Mouse (Mus musculus) thymus, adult 2 months (tissue): ENCODE data around the gene Tmem221. TPM values are rescaled to one million over a fixed set of nuclear protein-coding genes. Genes with fewer than 3 reads are reported as not detected.

Experiments used
- DNase-seq: peaks from one replicate; pipeline ENCODE4 v3.0.0; 2021
- H3K27ac ChIP-seq: fragments of 200-500 bp; 2 replicates; pipeline ENCODE4 v1.5.1; 2012; ENCODE audit warnings: low read length, control low read depth; ENCODE audit not compliant: control insufficient read depth, insufficient read depth
- H3K27me3 ChIP-seq: fragments of 200-500 bp; 2 replicates; pipeline ENCODE4 v1.6.1; 2012; ENCODE audit warnings: mild to moderate bottlenecking, low read length, moderate library complexity, mixed read lengths; ENCODE audit not compliant: control insufficient read depth, insufficient read depth
- H3K36me3 ChIP-seq: fragments of 200-500 bp; 2 replicates; pipeline ENCODE4 v1.6.1; 2012; ENCODE audit warnings: mild to moderate bottlenecking, low read length, moderate library complexity; ENCODE audit not compliant: control insufficient read depth, insufficient read depth
- H3K4me1 ChIP-seq: fragments of 200-500 bp; replicated peaks from 2 replicates; pipeline ENCODE4 v1.6.1; 2012; ENCODE audit warnings: low read length; ENCODE audit not compliant: control insufficient read depth, insufficient read depth
- H3K4me3 ChIP-seq: fragments of 200-500 bp; 2 replicates; pipeline ENCODE4 v1.5.1; 2012; ENCODE audit warnings: mild to moderate bottlenecking, low read length, control low read depth, moderate library complexity; ENCODE audit not compliant: control insufficient read depth, insufficient read depth
- CTCF ChIP-seq: fragments of 200-500 bp; IDR thresholded peaks from 2 replicates; pipeline ENCODE4 v1.5.1; 2012; ENCODE audit warnings: mild to moderate bottlenecking, control low read depth, low read length, moderate library complexity, borderline replicate concordance; ENCODE audit not compliant: control insufficient read depth, poor library complexity, insufficient read depth; ENCODE audit errors: extremely low read depth
- POLR2A ChIP-seq: fragments of 200-500 bp; IDR thresholded peaks from 2 replicates; pipeline ENCODE4 v1.6.1; 2012; ENCODE audit warnings: mild to moderate bottlenecking, low read length, control low read depth, moderate library complexity; ENCODE audit not compliant: control insufficient read depth, poor library complexity, insufficient read depth; ENCODE audit errors: extremely low read depth
- WGBS: fragments of 180-500 bp; shearing (Covaris S2); methylation state at CpG from one replicate; pipeline ENCODE4 v1.1.7; 2018; 5-methylcytosine and 5-hydroxymethylcytosine counted together
- polyA plus RNA-seq: library from polyadenylated mRNA; depleted of rRNA; stranded (reverse); fragments of >200 nt; gene quantifications from 2 replicates; pipeline ENCODE4 v1.2.3, GENCODE M21; 2012; rRNA removed

Tmem221 gene
- polyA plus RNA-seq = 15.5 and 17.2 TPM in 2 replicates

DNA sequence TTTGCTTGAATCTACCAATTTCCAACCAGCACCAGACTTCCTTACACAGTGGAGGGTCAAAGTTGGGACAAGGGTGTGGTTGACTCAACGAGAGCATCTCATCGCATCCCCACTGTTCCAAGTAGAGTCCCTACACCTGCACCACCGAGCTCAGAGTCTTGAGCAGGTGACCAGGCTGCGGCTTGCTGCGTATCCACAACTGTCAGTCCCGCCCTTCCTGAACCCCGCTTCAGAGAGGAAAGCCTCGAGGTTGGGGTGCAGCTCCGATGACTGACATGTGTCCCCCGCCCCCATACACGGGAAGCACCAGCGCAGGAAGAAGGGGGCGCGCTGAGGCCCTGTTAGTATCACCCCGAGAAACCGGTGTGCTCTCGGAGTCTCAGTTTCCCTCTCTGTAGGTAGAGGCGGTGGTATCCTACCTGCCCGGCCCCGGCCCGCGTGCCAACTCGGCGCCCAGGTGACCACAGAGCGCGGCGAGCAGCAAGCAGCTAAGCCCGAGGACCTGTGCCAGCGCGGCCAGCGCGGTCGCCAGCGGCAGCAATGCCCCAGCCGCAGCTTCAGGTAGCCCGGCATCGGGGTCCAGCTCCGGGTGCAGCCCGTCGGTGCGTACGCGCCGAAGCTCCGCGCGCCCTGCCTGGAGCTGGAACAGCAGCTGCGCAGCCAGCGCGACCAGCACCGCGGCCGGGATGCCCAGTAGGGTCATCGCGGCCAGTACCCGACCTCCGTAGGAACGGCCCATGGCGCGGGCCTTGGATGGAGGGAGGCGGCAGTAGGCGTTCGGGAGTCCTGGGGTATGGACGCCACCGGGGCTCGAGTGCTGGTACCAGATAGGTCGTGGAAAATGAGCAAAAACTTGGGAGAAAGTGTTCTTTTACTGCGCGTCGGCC, at the start of gene Tmem221:
Tmem221 (minus strand) TSS at position 801 of the 887 bp plus-strand sequence.
- peak within 1 kb of the TSS; percentile 70 for H3K4me3 ChIP-seq
- no peaks in the 10 kb centered on the region for H3K27me3 ChIP-seq
- H3K27ac ChIP-seq = peak within 1 kb of the TSS; percentile 53; the same call in 1 of the 2 replicates
- TF ChIP-seq CTCF = no peak
- peak; percentile 41; the same call in 1 of the 2 replicates for TF ChIP-seq POLR2A
- WGBS = 1% methylated on average over 70 of the region's 70 CpGs
- no peaks in the 10 kb centered on the region for H3K36me3 ChIP-seq
- peaks cover 50% of the 10 kb centered on the region for H3K4me1 ChIP-seq
- peak; percentile 76 for DNase-seq

DNA sequence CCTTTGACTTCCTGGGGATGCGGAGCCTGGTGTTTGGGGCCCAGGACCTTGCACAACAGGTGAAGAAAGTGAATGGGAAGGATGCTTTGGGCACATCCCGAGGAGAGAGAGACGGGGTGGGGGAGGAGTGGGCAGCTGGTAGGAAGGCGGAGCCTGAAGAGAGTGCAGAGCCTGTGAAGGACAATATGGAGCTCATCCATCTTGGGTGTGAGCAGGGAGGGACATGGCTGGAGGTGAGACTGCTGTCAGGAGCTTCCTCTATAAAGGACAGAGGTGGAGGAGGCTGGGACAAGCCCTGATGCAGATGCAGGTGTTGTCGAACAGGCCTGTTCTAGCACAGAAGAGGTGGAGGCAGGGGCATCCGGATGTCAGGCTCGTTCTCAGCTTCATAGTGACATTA, 45.4 kb upstream of the Tmem221 start:
- Histone ChIP-seq H3K27ac (no peak overlapping the region), H3K4me1 (peaks cover 11% of the 10 kb centered on the region), H3K27me3 (no peaks in the 10 kb centered on the region), H3K36me3 (no peaks in the 10 kb centered on the region), H3K4me3 (no peak overlapping the region)
- no peak for DNase-seq
- whole genome bisulfite sequencing = 89% methylated on average over 7 of the region's 7 CpGs
- TF ChIP-seq POLR2A (no peak), CTCF (no peak)

- DNase-seq = no peak
- 43% methylated on average over 32 of the region's 32 CpGs for WGBS
- peak overlapping the region; percentile 42 for H3K4me3 ChIP-seq
Observed at GRCm38 (mm10) chr8:71602666-71603334, 44.1 kb upstream of the Tmem221 start.

GRCm38 (mm10) chr8:71601939-71602665, 43.4 kb upstream of the Tmem221 start:
- Histone ChIP-seq H3K36me3 (no peaks in the 10 kb centered on the region), H3K4me1 (peaks cover 16% of the 10 kb centered on the region), H3K4me3 (peak overlapping the region; percentile 42), H3K27me3 (no peaks in the 10 kb centered on the region), H3K27ac (no peak overlapping the region)
- TF ChIP-seq CTCF (no peak; the same call in 1 of the 2 replicates), POLR2A (no peak)
- WGBS = 7% methylated on average over 65 of the region's 65 CpGs
- peak; percentile 55 for DNase-seq

More at GRCm38 (mm10) chr8:71602666-71603334, 44.1 kb upstream of the Tmem221 start:
- Histone ChIP-seq H3K27ac (no peak overlapping the region), H3K27me3 (no peaks in the 10 kb centered on the region), H3K36me3 (no peaks in the 10 kb centered on the region), H3K4me1 (peaks cover 11% of the 10 kb centered on the region)
- TF ChIP-seq CTCF = no peak
- TF ChIP-seq POLR2A = no peak

DNA sequence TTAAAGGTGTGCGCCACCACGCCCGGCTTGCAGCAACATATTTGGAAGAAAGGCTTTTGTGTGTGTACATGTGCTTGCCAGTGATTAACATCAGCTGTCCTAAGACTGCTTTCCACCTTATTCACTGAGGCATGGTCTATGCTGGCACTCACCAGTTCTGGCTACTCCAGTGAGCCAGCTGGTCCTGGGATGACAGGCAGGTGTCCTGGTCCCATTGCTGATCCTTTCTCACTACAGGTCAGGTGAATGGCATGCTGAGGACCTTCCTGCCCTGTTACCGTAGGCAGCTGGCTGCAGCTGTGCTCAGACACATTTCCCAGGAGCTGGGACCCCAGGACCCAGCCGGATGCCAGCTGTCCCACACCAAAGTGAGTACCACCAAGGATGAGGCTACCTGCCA, 40.2 kb upstream of the Tmem221 start:
- Histone ChIP-seq H3K36me3 (no peaks in the 10 kb centered on the region), H3K27ac (no peak overlapping the region), H3K27me3 (no peaks in the 10 kb centered on the region), H3K4me3 (no peak overlapping the region), H3K4me1 (peaks cover 38% of the 10 kb centered on the region)
- DNase-seq = no peak
- TF ChIP-seq CTCF (no peak), POLR2A (no peak)
- WGBS = 94% methylated on average over 5 of the region's 5 CpGs

GRCm38 (mm10) chr8:71598375-71598774, 39.7 kb upstream of the Tmem221 start:
- peaks cover 41% of the 10 kb centered on the region for H3K4me1 ChIP-seq
- no peak for DNase-seq
- no peak for TF ChIP-seq POLR2A
- no peak for TF ChIP-seq CTCF
- no peaks in the 10 kb centered on the region for H3K36me3 ChIP-seq
- no peak overlapping the region for H3K4me3 ChIP-seq
- no peak overlapping the region for H3K27ac ChIP-seq
- H3K27me3 ChIP-seq = no peaks in the 10 kb centered on the region
